Mouse (Mus musculus): ENCODE measurements around the gene Pus3. TPM values are rescaled to one million over a fixed set of nuclear protein-coding genes. Genes with fewer than 3 reads are reported as not detected.

Gene Pus3
- polyA plus RNA-seq (2017; shearing (Covaris generic)) = 34.9 TPM

GRCm38 (mm10) chr9:35558257-35559008 is at the start of gene Pus3, which contains the start of gene Ddx25:
Gene Pus3 (plus strand): TSS chr9:35558595.
Gene Ddx25 (minus strand): TSS chr9:35558528.

GRCm38 (mm10) chr9:35518169-35518568 is 40.2 kb upstream of the Pus3 start, which contains the start of gene Gm1113:
Gene Gm1113 (minus strand): TSS chr9:35518269.

GRCm38 (mm10) chr9:35569571-35570534 is 11.5 kb downstream of the Pus3 start, which contains the start of the genes Pate2 and Hyls1:
Gene Pate2 (plus strand): TSS chr9:35570284.
Gene Hyls1 (minus strand): TSS chr9:35570398.

DNA sequence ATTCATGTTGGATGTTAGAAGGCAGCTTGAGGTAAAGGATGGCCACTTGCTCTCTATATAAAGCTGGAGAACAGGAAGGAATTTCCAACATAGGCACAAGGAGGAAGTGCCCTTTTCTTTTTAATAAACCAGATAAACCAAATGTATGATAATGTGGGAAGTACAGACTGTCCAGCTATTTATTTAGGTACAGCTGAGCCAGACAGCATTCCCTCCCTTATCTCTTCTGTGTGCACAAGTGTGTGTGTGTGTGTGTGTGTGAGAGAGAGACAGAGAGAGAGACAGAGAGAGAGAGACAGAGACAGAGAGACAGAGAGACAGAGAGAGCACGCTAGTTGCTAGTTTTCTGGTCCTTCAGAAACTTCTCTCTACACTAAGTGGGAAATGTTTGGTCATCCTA is 53.4 kb downstream of the Pus3 start, which contains the start of gene Pate4:
Gene Pate4 (minus strand): TSS at position 101 of the 400 bp plus-strand sequence.

Other genes with a start within 250 kb of the Pus3 start
- gene Cdon, start 137.5 kb upstream of the Pus3 start, polyA plus RNA-seq (2017; shearing (Covaris generic)) = 5.9 TPM
- not detected for gene Gm1113, start 40.3 kb upstream of the Pus3 start, polyA plus RNA-seq (2017; shearing (Covaris generic))
- gene Ddx25, start 67 bp upstream of the Pus3 start, polyA plus RNA-seq (2017; shearing (Covaris generic)) = 0.04 TPM
- 0.31 TPM for gene Pate2, start 11.7 kb downstream of the Pus3 start, polyA plus RNA-seq (2017; shearing (Covaris generic))
- gene Hyls1, start 11.8 kb downstream of the Pus3 start, polyA plus RNA-seq (2017; shearing (Covaris generic)) = 6.3 TPM
- gene Pate4, start 53.3 kb downstream of the Pus3 start, polyA plus RNA-seq (2017; shearing (Covaris generic)) = not detected
- not detected for gene Pate3, start 89.6 kb downstream of the Pus3 start, polyA plus RNA-seq (2017; shearing (Covaris generic))
- gene Pate1, start 128.8 kb downstream of the Pus3 start, polyA plus RNA-seq (2017; shearing (Covaris generic)) = not detected
- gene Gm17677, start 182.5 kb downstream of the Pus3 start, polyA plus RNA-seq (2017; shearing (Covaris generic)) = not detected
- gene Gm17727, start 219.5 kb downstream of the Pus3 start, polyA plus RNA-seq (2017; shearing (Covaris generic)) = not detected
- gene Gm27235, start 231.5 kb downstream of the Pus3 start, polyA plus RNA-seq (2017; shearing (Covaris generic)) = not detected
- gene D730048I06Rik, start 231.5 kb downstream of the Pus3 start, polyA plus RNA-seq (2017; shearing (Covaris generic)) = not detected

Data from CD4-positive, CD25-positive, alpha-beta regulatory T cell (primary cell).